Mouse (Mus musculus): ENCODE data around the gene Gm30191. TPM values are rescaled to one million over a fixed set of nuclear protein-coding genes. Genes with fewer than 3 reads are reported as not detected.
A peak's percentile ranks its signal among the peaks of the same experiment; 100 is the strongest.
"Not testable (repeated sequence)": the region's sequence is repeated elsewhere in the genome, so short reads cannot be mapped to it uniquely, and the experiment has no call there.

Gm30191 gene
- polyA plus RNA-seq, 1 experiment from 2014 or later: not detected

GRCm38 (mm10) chr4:134273417-134274345 is 26.9 kb downstream of the Gm30191 start:
- no peak overlapping the region for H3K9ac ChIP-seq
- no peak overlapping the region for H3K4me2 ChIP-seq
- H3K27ac ChIP-seq: no peak overlapping the region
- 7% methylated on average over 14 of the region's 14 CpGs for WGBS
- no peak for ATAC-seq (replicated peaks)
- no peak overlapping the region for H3K4me3 ChIP-seq
- peaks cover 19% of the 10 kb centered on the region; the same call in 1 of the 2 replicates for H3K36me3 ChIP-seq (replicated peaks)
- no peaks in the 10 kb centered on the region; the same call in 1 of the 2 replicates for H3K4me1 ChIP-seq
- no peaks in the 10 kb centered on the region; the same call in 1 of the 2 replicates for H3K27me3 ChIP-seq (replicated peaks)
- no peaks in the 10 kb centered on the region for H3K9me3 ChIP-seq

DNA sequence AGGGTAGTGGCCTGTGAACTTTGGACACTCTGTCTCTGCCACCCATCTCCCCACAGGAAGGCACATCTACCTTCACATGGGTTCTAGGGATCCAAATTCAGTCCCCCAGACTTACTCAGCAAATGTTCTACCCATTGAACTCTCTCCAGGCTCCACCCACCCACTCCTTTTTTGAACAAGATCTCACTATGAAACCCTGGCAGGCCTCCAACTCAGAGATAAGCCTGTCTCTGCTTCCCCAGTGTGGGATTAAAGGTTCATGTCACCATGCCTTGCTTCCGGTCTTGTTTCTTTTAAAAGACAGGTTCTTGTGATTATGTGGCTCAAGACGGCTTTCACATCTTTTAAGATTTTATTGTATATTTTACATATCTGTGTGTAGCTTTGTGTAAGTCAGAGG is 38.2 kb downstream of the Gm30191 start:
- Histone ChIP-seq H3K4me2 (no peak overlapping the region), H3K4me3 (no peak overlapping the region), H3K9me3 (no peaks in the 10 kb centered on the region), H3K4me1 (peaks cover 25% of the 10 kb centered on the region), H3K27ac (no peak overlapping the region), H3K36me3 (replicated peaks) (peaks cover 23% of the 10 kb centered on the region), H3K9ac (no peak overlapping the region), H3K27me3 (replicated peaks) (no peaks in the 10 kb centered on the region)
- WGBS: 89% methylated on average over 2 of the region's 2 CpGs
- no peak for ATAC-seq (replicated peaks)

- 2% methylated on average over 56 of the region's 59 CpGs for WGBS
These were observed 39.8 kb downstream of the Gm30191 start for GRCm38 (mm10) chr4:134286226-134287167.

GRCm38 (mm10) chr4:134287168-134287564 is 40.4 kb downstream of the Gm30191 start:
- ATAC-seq (replicated peaks): peak; percentile 97

More at GRCm38 (mm10) chr4:134286226-134287167, 39.8 kb downstream of the Gm30191 start:
- Histone ChIP-seq H3K36me3 (replicated peaks) (peaks cover 16% of the 10 kb centered on the region), H3K4me3 (peak overlapping the region; percentile 99), H3K27ac (peak overlapping the region; percentile 100), H3K27me3 (replicated peaks) (no peaks in the 10 kb centered on the region), H3K9me3 (no peaks in the 10 kb centered on the region), H3K4me1 (peaks cover 25% of the 10 kb centered on the region), H3K9ac (peak overlapping the region; percentile 99), H3K4me2 (peak overlapping the region; percentile 79)
- ATAC-seq (replicated peaks): no peak; the same call in 1 of the 2 replicates

GRCm38 (mm10) chr4:134287575-134288025 is 40.9 kb downstream of the Gm30191 start, which contains the start of gene Pdik1l:
TSS of gene Pdik1l (minus strand) at chr4:134287895.
- peak within 1 kb of the TSS; percentile 100 for H3K27ac ChIP-seq
- peak within 1 kb of the TSS; percentile 100 for H3K9ac ChIP-seq
- peak; percentile 84 for ATAC-seq (replicated peaks)
- H3K4me2 ChIP-seq: peak within 1 kb of the TSS; percentile 79
- no peaks in the 10 kb centered on the region for H3K9me3 ChIP-seq
- H3K36me3 ChIP-seq (replicated peaks): peaks cover 11% of the 10 kb centered on the region
- peak within 1 kb of the TSS; percentile 99 for H3K4me3 ChIP-seq
- H3K4me1 ChIP-seq: peaks cover 27% of the 10 kb centered on the region
- under 1% methylated on average over 41 of the region's 43 CpGs for WGBS
- H3K27me3 ChIP-seq (replicated peaks): no peaks in the 10 kb centered on the region

More at GRCm38 (mm10) chr4:134287168-134287564, 40.4 kb downstream of the Gm30191 start:
- 0% methylated on average over 40 of the region's 59 CpGs for WGBS
- Histone ChIP-seq H3K4me1 (peaks cover 27% of the 10 kb centered on the region), H3K27me3 (replicated peaks) (no peaks in the 10 kb centered on the region), H3K4me2 (peak overlapping the region; percentile 79), H3K36me3 (replicated peaks) (peaks cover 13% of the 10 kb centered on the region), H3K9me3 (no peaks in the 10 kb centered on the region), H3K9ac (peak overlapping the region; percentile 100), H3K4me3 (peak overlapping the region; percentile 99), H3K27ac (peak overlapping the region; percentile 100)

DNA sequence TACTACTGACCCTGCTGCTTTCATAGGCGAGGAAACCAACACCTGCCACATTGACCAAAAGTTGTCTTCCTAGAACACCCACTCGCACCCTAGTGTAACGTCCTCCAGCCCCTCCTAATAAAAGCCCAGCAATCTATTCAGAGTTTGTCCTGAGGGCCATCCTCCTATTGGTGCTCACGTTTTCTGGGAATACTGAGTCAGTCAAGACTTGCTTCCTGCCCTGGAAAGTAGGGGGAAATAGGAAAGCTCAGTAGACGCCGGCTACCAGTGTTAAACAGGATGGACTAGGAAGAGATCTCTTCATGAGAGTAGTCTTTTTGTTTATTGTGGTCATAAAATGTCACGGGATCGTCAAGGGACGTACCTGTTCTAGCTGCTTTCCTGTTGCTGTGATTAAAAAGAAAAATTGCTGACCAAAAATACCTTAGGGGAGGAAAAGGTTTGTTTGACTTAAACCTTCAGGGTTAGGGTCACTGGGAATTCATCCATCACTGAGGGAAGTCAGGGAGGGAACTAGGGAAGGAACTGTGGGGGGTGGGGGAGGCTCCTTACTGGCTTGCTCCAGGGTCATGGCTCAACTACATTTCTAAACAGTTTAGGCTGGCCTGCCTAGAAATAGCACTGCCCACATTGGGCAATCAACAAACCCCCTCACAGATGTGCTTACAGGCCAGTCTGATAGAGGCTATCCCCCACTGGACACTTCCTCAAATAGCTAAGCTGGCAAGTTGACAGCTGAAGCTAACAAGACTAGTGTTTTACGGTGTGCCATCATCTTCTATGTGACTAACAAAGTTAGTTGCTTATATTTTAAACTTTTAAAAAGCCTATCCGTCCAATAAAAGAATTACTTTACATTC is 41.9 kb downstream of the Gm30191 start:
- no peaks in the 10 kb centered on the region for H3K27me3 ChIP-seq (replicated peaks)
- no peak for ATAC-seq (replicated peaks)
- 0 out of 2 replicates have a peak, but pooled peaks cover 2% of the 10 kb centered on the region for H3K36me3 ChIP-seq (replicated peaks)
- H3K4me3 ChIP-seq: peak overlapping the region; percentile 99
- H3K9me3 ChIP-seq: no peaks in the 10 kb centered on the region
- H3K4me1 ChIP-seq: peaks cover 27% of the 10 kb centered on the region
- peak overlapping the region; percentile 100 for H3K27ac ChIP-seq
- H3K4me2 ChIP-seq: peak overlapping the region; percentile 79
- WGBS: 48% methylated on average over 11 of the region's 11 CpGs
- H3K9ac ChIP-seq: peak overlapping the region; percentile 100

GRCm38 (mm10) chr4:134292067-134292466 is 45.3 kb downstream of the Gm30191 start:
- WGBS: 23% methylated on average over 7 of the region's 7 CpGs

GRCm38 (mm10) chr4:134293061-134293691 is 46.4 kb downstream of the Gm30191 start:
- H3K27me3 ChIP-seq (replicated peaks): no peaks in the 10 kb centered on the region
- no peak overlapping the region for H3K9ac ChIP-seq
- H3K9me3 ChIP-seq: 0 out of 2 replicates have a peak, but pooled peaks cover 3% of the 10 kb centered on the region
- no peak for ATAC-seq (replicated peaks)
- whole genome bisulfite sequencing: 73% methylated on average over 18 of the region's 18 CpGs
- no peak overlapping the region for H3K4me2 ChIP-seq
- no peak overlapping the region for H3K4me3 ChIP-seq
- no peak overlapping the region for H3K27ac ChIP-seq
- H3K36me3 ChIP-seq (replicated peaks): no peaks in the 10 kb centered on the region
- peaks cover 13% of the 10 kb centered on the region for H3K4me1 ChIP-seq

More at GRCm38 (mm10) chr4:134292067-134292466, 45.3 kb downstream of the Gm30191 start:
- Histone ChIP-seq H3K4me2 (no peak overlapping the region), H3K4me1 (peaks cover 14% of the 10 kb centered on the region), H3K9me3 (0 out of 2 replicates have a peak, but pooled peaks cover 3% of the 10 kb centered on the region), H3K27me3 (replicated peaks) (no peaks in the 10 kb centered on the region), H3K9ac (no peak overlapping the region), H3K4me3 (no peak overlapping the region), H3K27ac (no peak overlapping the region), H3K36me3 (replicated peaks) (no peaks in the 10 kb centered on the region)
- ATAC-seq (replicated peaks): no peak

- 76% methylated on average over 9 of the region's 9 CpGs for WGBS
- Histone ChIP-seq H3K27me3 (replicated peaks) (no peaks in the 10 kb centered on the region), H3K27ac (no peak overlapping the region), H3K4me3 (no peak overlapping the region), H3K4me1 (peaks cover 7% of the 10 kb centered on the region), H3K36me3 (replicated peaks) (no peaks in the 10 kb centered on the region), H3K4me2 (no peak overlapping the region), H3K9ac (no peak overlapping the region), H3K9me3 (0 out of 2 replicates have a peak, but pooled peaks cover 3% of the 10 kb centered on the region)
- ATAC-seq (replicated peaks): no peak
These were observed 47.0 kb downstream of the Gm30191 start for GRCm38 (mm10) chr4:134293692-134294163.

DNA sequence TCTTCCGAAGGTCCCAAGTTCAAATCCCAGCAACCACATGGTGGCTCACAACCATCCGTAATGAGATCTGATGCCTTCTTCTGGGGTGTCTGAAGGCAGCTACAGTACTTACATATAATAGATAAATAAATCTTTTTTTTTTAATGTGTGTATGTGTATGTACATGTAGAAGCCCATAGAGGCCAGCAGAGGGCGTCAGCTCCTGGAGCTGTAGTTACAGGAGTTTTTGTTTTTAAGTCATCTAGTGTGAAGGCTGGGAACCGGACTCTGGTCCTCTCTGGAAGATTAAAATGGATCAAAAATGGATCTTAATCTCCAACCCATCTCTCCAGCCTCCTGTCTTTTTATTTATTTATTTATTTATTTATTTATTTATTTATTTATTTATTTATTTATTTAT is 49.4 kb downstream of the Gm30191 start:
- H3K4me3 ChIP-seq; H3K9ac ChIP-seq; H3K27me3 ChIP-seq (replicated peaks); H3K4me2 ChIP-seq; ATAC-seq (replicated peaks); H3K36me3 ChIP-seq (replicated peaks); H3K4me1 ChIP-seq; H3K27ac ChIP-seq; H3K9me3 ChIP-seq: not testable (repeated sequence)
- 88% methylated on average over 4 of the region's 4 CpGs for WGBS

Data from midbrain, embryonic 15.5 days (tissue).